Mouse (Mus musculus): Measurements from ENCODE around the gene Zbtb43. TPM values are rescaled to one million over a fixed set of nuclear protein-coding genes. Genes with fewer than 3 reads are reported as not detected.
A peak's percentile ranks its signal among the peaks of the same experiment; 100 is the strongest.

Gene Zbtb43
- polyA plus RNA-seq, 1 experiment: not detected

- no peak overlapping the region for H3K4me3 ChIP-seq (ENCODE audit: insufficient read depth, low read depth, low read length)
- H3K27ac ChIP-seq (ENCODE audit: insufficient read depth, low read depth, low read length): no peak overlapping the region
- peaks cover 9% of the 10 kb centered on the region for H3K4me1 ChIP-seq (ENCODE audit: control insufficient read depth, insufficient read depth, low read length)
- TF ChIP-seq CTCF (IDR thresholded peaks at IDR 0.05; ENCODE audit: insufficient read depth, low read depth, low read length) (no peak), POLR2A (IDR thresholded peaks at IDR 0.05; ENCODE audit: insufficient read depth, low read depth, low read length) (no peak)
- 86% methylated on average over 4 of the region's 4 CpGs for WGBS
Observed at GRCm38 (mm10) chr2:33459660-33460059, 8.7 kb downstream of the Zbtb43 start.

GRCm38 (mm10) chr2:33456696-33457095 is 11.7 kb downstream of the Zbtb43 start:
- Histone ChIP-seq H3K4me1 (ENCODE audit: control insufficient read depth, insufficient read depth, low read length) (peaks cover 32% of the 10 kb centered on the region), H3K27ac (ENCODE audit: insufficient read depth, low read depth, low read length) (no peak overlapping the region), H3K4me3 (ENCODE audit: insufficient read depth, low read depth, low read length) (no peak overlapping the region)
- WGBS: 83% methylated on average over 3 of the region's 3 CpGs
- no peak for TF ChIP-seq POLR2A (IDR thresholded peaks at IDR 0.05; ENCODE audit: insufficient read depth, low read depth, low read length)
- TF ChIP-seq CTCF (IDR thresholded peaks at IDR 0.05; ENCODE audit: insufficient read depth, low read depth, low read length): no peak

- peaks cover 34% of the 10 kb centered on the region for H3K4me1 ChIP-seq (ENCODE audit: control insufficient read depth, insufficient read depth, low read length)
- WGBS: 91% methylated on average over 5 of the region's 5 CpGs
- H3K27ac ChIP-seq (ENCODE audit: insufficient read depth, low read depth, low read length): no peak overlapping the region
- TF ChIP-seq CTCF (IDR thresholded peaks at IDR 0.05; ENCODE audit: insufficient read depth, low read depth, low read length) (no peak), POLR2A (IDR thresholded peaks at IDR 0.05; ENCODE audit: insufficient read depth, low read depth, low read length) (no peak)
- H3K4me3 ChIP-seq (ENCODE audit: insufficient read depth, low read depth, low read length): no peak overlapping the region
Observed at GRCm38 (mm10) chr2:33456242-33456641, 12.1 kb downstream of the Zbtb43 start.

GRCm38 (mm10) chr2:33455350-33455749 is 13.0 kb downstream of the Zbtb43 start:
- no peak overlapping the region; the same call in 1 of the 2 replicates for H3K27ac ChIP-seq (ENCODE audit: insufficient read depth, low read depth, low read length)
- 57% methylated on average over 3 of the region's 3 CpGs for WGBS
- TF ChIP-seq POLR2A (IDR thresholded peaks at IDR 0.05; ENCODE audit: insufficient read depth, low read depth, low read length) (no peak), CTCF (IDR thresholded peaks at IDR 0.05; ENCODE audit: insufficient read depth, low read depth, low read length) (no peak)
- H3K4me3 ChIP-seq (ENCODE audit: insufficient read depth, low read depth, low read length): no peak overlapping the region
- peaks cover 40% of the 10 kb centered on the region for H3K4me1 ChIP-seq (ENCODE audit: control insufficient read depth, insufficient read depth, low read length)

GRCm38 (mm10) chr2:33454816-33455215 is 13.5 kb downstream of the Zbtb43 start:
- Histone ChIP-seq H3K27ac (ENCODE audit: insufficient read depth, low read depth, low read length) (peak overlapping the region; percentile 8; the same call in 1 of the 2 replicates), H3K4me3 (ENCODE audit: insufficient read depth, low read depth, low read length) (no peak overlapping the region), H3K4me1 (ENCODE audit: control insufficient read depth, insufficient read depth, low read length) (peaks cover 43% of the 10 kb centered on the region)
- WGBS: 55% methylated on average over 8 of the region's 8 CpGs
- no peak for TF ChIP-seq CTCF (IDR thresholded peaks at IDR 0.05; ENCODE audit: insufficient read depth, low read depth, low read length)
- TF ChIP-seq POLR2A (IDR thresholded peaks at IDR 0.05; ENCODE audit: insufficient read depth, low read depth, low read length): no peak

- no peak overlapping the region for H3K27ac ChIP-seq (ENCODE audit: insufficient read depth, low read depth, low read length)
- TF ChIP-seq POLR2A (IDR thresholded peaks at IDR 0.05; ENCODE audit: insufficient read depth, low read depth, low read length): no peak
- TF ChIP-seq CTCF (IDR thresholded peaks at IDR 0.05; ENCODE audit: insufficient read depth, low read depth, low read length): no peak
Observed at GRCm38 (mm10) chr2:33453476-33453875, 14.9 kb downstream of the Zbtb43 start.

GRCm38 (mm10) chr2:33452721-33453120 is 15.6 kb downstream of the Zbtb43 start:
- peaks cover 55% of the 10 kb centered on the region for H3K4me1 ChIP-seq (ENCODE audit: control insufficient read depth, insufficient read depth, low read length)
- no peak for TF ChIP-seq CTCF (IDR thresholded peaks at IDR 0.05; ENCODE audit: insufficient read depth, low read depth, low read length)
- TF ChIP-seq POLR2A (IDR thresholded peaks at IDR 0.05; ENCODE audit: insufficient read depth, low read depth, low read length): no peak
- 0 out of 2 replicates have a peak overlapping the region, but pooled peaks have one; percentile 31 for H3K27ac ChIP-seq (ENCODE audit: insufficient read depth, low read depth, low read length)
- WGBS: 83% methylated on average over 5 of the region's 5 CpGs
- no peak overlapping the region for H3K4me3 ChIP-seq (ENCODE audit: insufficient read depth, low read depth, low read length)

More at GRCm38 (mm10) chr2:33453476-33453875, 14.9 kb downstream of the Zbtb43 start:
- Histone ChIP-seq H3K4me1 (ENCODE audit: control insufficient read depth, insufficient read depth, low read length) (peaks cover 55% of the 10 kb centered on the region), H3K4me3 (ENCODE audit: insufficient read depth, low read depth, low read length) (no peak overlapping the region)
- WGBS: 58% methylated on average over 3 of the region's 3 CpGs

GRCm38 (mm10) chr2:33452140-33452539 is 16.2 kb downstream of the Zbtb43 start:
- no peak for TF ChIP-seq POLR2A (IDR thresholded peaks at IDR 0.05; ENCODE audit: insufficient read depth, low read depth, low read length)
- TF ChIP-seq CTCF (IDR thresholded peaks at IDR 0.05; ENCODE audit: insufficient read depth, low read depth, low read length): no peak
- no peak overlapping the region for H3K4me3 ChIP-seq (ENCODE audit: insufficient read depth, low read depth, low read length)
- 43% methylated on average over 4 of the region's 4 CpGs for WGBS
- H3K4me1 ChIP-seq (ENCODE audit: control insufficient read depth, insufficient read depth, low read length): peaks cover 59% of the 10 kb centered on the region
- peak overlapping the region; percentile 32; the same call in 1 of the 2 replicates for H3K27ac ChIP-seq (ENCODE audit: insufficient read depth, low read depth, low read length)

GRCm38 (mm10) chr2:33451038-33451978 is 17.1 kb downstream of the Zbtb43 start:
- 80% methylated on average over 11 of the region's 11 CpGs for WGBS
- peaks cover 61% of the 10 kb centered on the region for H3K4me1 ChIP-seq (ENCODE audit: control insufficient read depth, insufficient read depth, low read length)
- H3K27ac ChIP-seq (ENCODE audit: insufficient read depth, low read depth, low read length): no peak overlapping the region
- H3K4me3 ChIP-seq (ENCODE audit: insufficient read depth, low read depth, low read length): no peak overlapping the region
- no peak for TF ChIP-seq CTCF (IDR thresholded peaks at IDR 0.05; ENCODE audit: insufficient read depth, low read depth, low read length)
- TF ChIP-seq POLR2A (IDR thresholded peaks at IDR 0.05; ENCODE audit: insufficient read depth, low read depth, low read length): no peak
